Comparison of ENCODE assay signal across 18 mouse cellular contexts in the genomic region with DNA sequence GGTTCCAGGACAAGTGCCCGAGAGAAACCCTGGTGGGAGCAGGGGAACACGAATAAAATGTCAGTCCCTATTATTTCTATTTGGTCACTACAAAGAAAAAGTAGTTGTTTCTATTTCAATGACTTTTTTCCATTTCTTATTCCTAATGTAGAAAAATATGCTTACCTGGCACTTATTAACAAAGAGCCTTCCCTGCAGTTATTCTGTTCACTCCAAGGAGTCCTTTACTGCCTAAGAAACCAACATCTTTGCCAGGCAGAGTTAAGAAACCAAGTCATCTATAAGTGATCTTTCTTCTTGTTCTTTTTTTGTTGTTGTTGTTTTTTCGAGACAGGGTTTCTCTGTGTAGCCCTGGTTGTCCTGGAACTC. TPM values are rescaled to one million over a fixed set of nuclear protein-coding genes. Genes with fewer than 3 reads are reported as not detected.
DNase-seq lines count a peak whose midpoint lies in the region; ATAC-seq and TF ChIP-seq lines count a peak whose summit lies in the region.
"Had no signal": no experiment of that assay in that cellular context is flagged by ENCODE, and none has a peak within 500 bp of the region (broad histone marks: within the 10 kb centered on the region; RNA-seq: fewer than 3 reads in every experiment).

No protein-coding gene starts in this region.

- no peak for TF ChIP-seq POLR2A in bone marrow macrophage, adult 2 months (IDR thresholded peaks at IDR 0.05; ENCODE audit: borderline replicate concordance, low read depth, low read length)

- 67% methylated on average over 3 of the region's 3 CpGs for WGBS in kidney, postnatal 0 days
- 77% methylated on average over 3 of the region's 3 CpGs for WGBS in liver, postnatal 0 days (ENCODE audit: insufficient replicate concordance)
- WGBS in intestine, embryonic 15.5 days: 64% methylated on average over 3 of the region's 3 CpGs

- ATAC-seq in kidney, postnatal 0 days (replicated peaks; ENCODE audit: low FRiP score, low read depth): no peak
- no peak for ATAC-seq in liver, postnatal 0 days
- no peak for ATAC-seq in intestine, embryonic 15.5 days
- ATAC-seq: forebrain, embryonic 15.5 days; midbrain, embryonic 13.5 days had no signal

- H3K27me3 ChIP-seq in kidney, postnatal 0 days (ENCODE audit: insufficient read depth, low read length): no peaks in the 10 kb centered on the region
- H3K27me3 ChIP-seq in liver, postnatal 0 days (ENCODE audit: insufficient read depth, low read length): no peaks in the 10 kb centered on the region
- H3K27me3 ChIP-seq in intestine, embryonic 15.5 days (replicated peaks): no peaks in the 10 kb centered on the region
- H3K27me3 ChIP-seq: forebrain, embryonic 15.5 days; hindbrain, embryonic 13.5 days; midbrain, embryonic 13.5 days; neural tube, embryonic 13.5 days had no signal

- no peaks in the 10 kb centered on the region for H3K9me3 ChIP-seq in kidney, postnatal 0 days (replicated peaks; ENCODE audit: low read length)
- H3K9me3 ChIP-seq in liver, postnatal 0 days (ENCODE audit: low read length): no peaks in the 10 kb centered on the region
- no peaks in the 10 kb centered on the region for H3K9me3 ChIP-seq in intestine, embryonic 15.5 days
- H3K9me3 ChIP-seq: forebrain, embryonic 15.5 days; hindbrain, embryonic 13.5 days; midbrain, embryonic 13.5 days; neural tube, embryonic 13.5 days had no signal

- H3K9ac ChIP-seq in kidney, postnatal 0 days (ENCODE audit: low read depth, low read length): no peak overlapping the region
- H3K9ac ChIP-seq in liver, postnatal 0 days (replicated peaks): 0 out of 2 replicates have a peak overlapping the region, but pooled peaks have one; percentile 34
- H3K9ac ChIP-seq in intestine, embryonic 15.5 days: no peak overlapping the region
- H3K9ac ChIP-seq: forebrain, embryonic 15.5 days; hindbrain, embryonic 13.5 days; midbrain, embryonic 13.5 days; neural tube, embryonic 13.5 days had no signal

- H3K4me3 ChIP-seq in gastrocnemius, adult 2 months: no peak overlapping the region
- no peak overlapping the region for H3K4me3 ChIP-seq in kidney, postnatal 0 days (replicated peaks; ENCODE audit: low read depth, low read length)
- H3K4me3 ChIP-seq in bone marrow macrophage, adult 2 months (ENCODE audit: insufficient read depth, low read length): peak overlapping the region; percentile 39
- H3K4me3 ChIP-seq in liver, postnatal 0 days (ENCODE audit: low read depth, low read length): no peak overlapping the region
- no peak overlapping the region for H3K4me3 ChIP-seq in intestine, embryonic 15.5 days (replicated peaks)
- H3K4me3 ChIP-seq: forebrain, embryonic 15.5 days; hindbrain, embryonic 13.5 days; midbrain, embryonic 13.5 days; neural tube, embryonic 13.5 days had no signal

- TF ChIP-seq EP300 in liver, postnatal 0 days (IDR thresholded peaks at IDR 0.05; ENCODE audit: low read depth): no peak

- intact Hi-C loops in gastrocnemius, adult 2 months (cut with DNase I): loop anchor here (5.0 kb wide), 1 partner anchor 102 kb away; a partner anchor contains a TSS

- DNase-seq in gastrocnemius, adult 2 months: no peak
- DNase-seq in gastrocnemius, adult 18-20 months (ENCODE audit: low spot score): no peak
- no peak for DNase-seq in kidney, postnatal 0 days (ENCODE audit: low spot score)
- no peak for DNase-seq in kidney, adult 8-10 months
- DNase-seq in liver, postnatal 0 days: no peak
- DNase-seq in left cerebral cortex, adult 8-10 months (ENCODE audit: low spot score in 2 of 2): no peak
- DNase-seq: cerebellum, postnatal 10 days; embryo, embryonic 11 days; heart, postnatal 14 days; lung, postnatal 10 days; right cerebral cortex, adult 18-20 months; thymus, postnatal 36 days had no signal

- no peak for TF ChIP-seq CTCF in gastrocnemius, adult 2 months (IDR thresholded peaks at IDR 0.05)
- TF ChIP-seq CTCF in kidney, postnatal 0 days (IDR thresholded peaks at IDR 0.05; ENCODE audit: low read depth): no peak
- no peak for TF ChIP-seq CTCF in bone marrow macrophage, adult 2 months (IDR thresholded peaks at IDR 0.05; ENCODE audit: low read depth, low read length)
- no peak for TF ChIP-seq CTCF in liver, postnatal 0 days (IDR thresholded peaks at IDR 0.05; ENCODE audit: low read depth)

- peak overlapping the region; percentile 96 for H3K27ac ChIP-seq in gastrocnemius, adult 2 months
- H3K27ac ChIP-seq in kidney, postnatal 0 days: peak overlapping the region; percentile 54; the same call in 1 of the 2 replicates
- peak overlapping the region; percentile 94 for H3K27ac ChIP-seq in bone marrow macrophage, adult 2 months (ENCODE audit: insufficient read depth, low read depth, low read length)
- H3K27ac ChIP-seq in liver, postnatal 0 days (ENCODE audit: low read depth): peak overlapping the region; percentile 46
- H3K27ac ChIP-seq in intestine, embryonic 15.5 days: no peak overlapping the region
- H3K27ac ChIP-seq: forebrain, embryonic 15.5 days; hindbrain, embryonic 13.5 days; midbrain, embryonic 13.5 days; neural tube, embryonic 13.5 days had no signal

- no peak overlapping the region for H3K4me2 ChIP-seq in kidney, postnatal 0 days (ENCODE audit: low read length)
- peak overlapping the region; percentile 18; the same call in 1 of the 2 replicates for H3K4me2 ChIP-seq in liver, postnatal 0 days (ENCODE audit: low read depth, low read length)
- H3K4me2 ChIP-seq in intestine, embryonic 15.5 days (replicated peaks): no peak overlapping the region
- H3K4me2 ChIP-seq: forebrain, embryonic 15.5 days; hindbrain, embryonic 13.5 days; midbrain, embryonic 13.5 days; neural tube, embryonic 13.5 days had no signal

- H3K36me3 ChIP-seq in kidney, postnatal 0 days (ENCODE audit: insufficient read depth, low read length): 0 out of 2 replicates have a peak, but pooled peaks cover 14% of the 10 kb centered on the region
- peaks cover 30% of the 10 kb centered on the region for H3K36me3 ChIP-seq in liver, postnatal 0 days (replicated peaks; ENCODE audit: insufficient read depth, low read length)
- H3K36me3 ChIP-seq in intestine, embryonic 15.5 days: 0 out of 2 replicates have a peak, but pooled peaks cover 6% of the 10 kb centered on the region

- H3K4me1 ChIP-seq in kidney, postnatal 0 days (replicated peaks; ENCODE audit: insufficient read depth, low read length): peaks cover 13% of the 10 kb centered on the region
- H3K4me1 ChIP-seq in bone marrow macrophage, adult 2 months (ENCODE audit: control insufficient read depth, insufficient read depth, low read length): peaks cover 35% of the 10 kb centered on the region
- peaks cover 57% of the 10 kb centered on the region for H3K4me1 ChIP-seq in liver, postnatal 0 days (ENCODE audit: insufficient read depth)
- H3K4me1 ChIP-seq in intestine, embryonic 15.5 days (replicated peaks): peaks cover 18% of the 10 kb centered on the region

RNA-seq across cellular contexts. Expression of a gene that starts 5.4 kb away (rescaled TPM):
- 10 to 100 TPM; 10.2 to 11.9 TPM for total RNA-seq in gastrocnemius, adult 2 months (2021)
- total RNA-seq in gastrocnemius, adult 18-20 months (2021): 10 to 100 TPM; 10.9 to 11.0 TPM
- polyA plus RNA-seq in kidney, postnatal 0 days (2015; fragmentation: Nextera tagmentation; extraction: Ambion mirVana): 16.0 and 16.6 TPM in 2 replicates
- 12.2 and 13.2 TPM in 2 replicates for polyA plus RNA-seq in bone marrow macrophage, adult 2 months (2012; ENCODE audit: insufficient read depth, insufficient read length, missing spikeins)
- polyA plus RNA-seq in liver, postnatal 0 days (2015; fragmentation: Nextera tagmentation; extraction: Ambion mirVana): 4.4 and 5.4 TPM in 2 replicates
- polyA plus RNA-seq in intestine, embryonic 15.5 days (2015; fragmentation: Nextera tagmentation; extraction: Ambion mirVana): 22.7 and 23.3 TPM in 2 replicates
- 1 to 10 TPM; 4.4 to 6.1 (median 5.4) TPM for total RNA-seq in left cerebral cortex, adult 8-10 months (2022)

RNA-seq across cellular contexts. Expression of a gene that starts 5.6 kb away (rescaled TPM):
- total RNA-seq in gastrocnemius, adult 2 months (2021): 10 to 100 TPM; 52.0 to 60.6 TPM
- 10 to 100 TPM; 55.8 to 58.1 TPM for total RNA-seq in gastrocnemius, adult 18-20 months (2021)
- 103 and 112 TPM in 2 replicates for polyA plus RNA-seq in kidney, postnatal 0 days (2015; fragmentation: Nextera tagmentation; extraction: Ambion mirVana)
- polyA plus RNA-seq in bone marrow macrophage, adult 2 months (2012; ENCODE audit: insufficient read depth, insufficient read length, missing spikeins): 867 and 1,049 TPM in 2 replicates
- polyA plus RNA-seq in liver, postnatal 0 days (2015; fragmentation: Nextera tagmentation; extraction: Ambion mirVana): 47.9 and 49.2 TPM in 2 replicates
- 131 and 140 TPM in 2 replicates for polyA plus RNA-seq in intestine, embryonic 15.5 days (2015; fragmentation: Nextera tagmentation; extraction: Ambion mirVana)
- 10 to 100 TPM; 81.2 to 90.5 (median 83.9) TPM for total RNA-seq in left cerebral cortex, adult 8-10 months (2022)
